ENCODE assay signal across 8 mouse cellular contexts in the genomic region with DNA sequence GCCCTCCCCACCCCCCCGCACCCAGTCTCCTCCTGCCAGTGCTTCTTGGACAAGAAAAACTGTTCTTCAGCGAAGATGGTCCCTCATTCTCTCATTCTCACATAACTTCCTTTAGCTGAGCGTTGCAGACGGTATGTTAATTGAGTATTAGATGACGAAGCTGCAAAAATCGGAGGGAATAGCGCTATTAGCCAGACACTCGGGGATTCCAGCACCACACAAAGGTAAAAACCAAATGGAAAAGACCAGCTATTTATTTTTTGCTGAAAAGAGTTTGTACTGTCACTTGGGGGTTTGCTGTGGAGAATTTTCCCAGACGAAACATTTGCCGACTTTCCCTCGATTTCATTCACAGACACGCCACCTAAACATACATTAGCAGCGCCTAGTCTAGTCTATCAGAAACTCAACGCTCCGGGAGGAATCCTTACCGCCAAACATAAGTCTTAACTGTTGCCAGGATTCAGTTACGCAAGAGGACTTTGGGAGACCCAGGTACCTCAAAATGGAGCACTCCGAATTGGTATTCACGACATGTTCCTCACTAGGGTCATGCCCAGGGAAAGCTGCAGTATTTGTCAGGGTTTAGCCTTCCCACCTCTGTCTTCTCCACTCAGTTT.
DNase-seq lines count a peak whose midpoint lies in the region; ATAC-seq and TF ChIP-seq lines count a peak whose summit lies in the region.

No protein-coding gene starts in this region.

- TF ChIP-seq POLR2A in brain, embryonic 14.5 days (IDR thresholded peaks at IDR 0.05; ENCODE audit: borderline replicate concordance, extremely low read depth, insufficient read depth, insufficient read length, poor library complexity, severe bottlenecking) = no peak

- 45% methylated on average over 19 of the region's 19 CpGs for WGBS in hindbrain, embryonic 10.5 days
- 52% methylated on average over 19 of the region's 19 CpGs for WGBS in liver, postnatal 0 days (ENCODE audit: insufficient replicate concordance)

- intact Hi-C loops in gastrocnemius, adult 2 months (cut with DNase I) = no loop called here

- ATAC-seq in liver, postnatal 0 days = no peak

- TF ChIP-seq EP300 in liver, postnatal 0 days (IDR thresholded peaks at IDR 0.05; ENCODE audit: low read depth) = no peak

- H3K27me3 ChIP-seq in hindbrain, embryonic 10.5 days (ENCODE audit: insufficient read depth, poor library complexity, severe bottlenecking) = no peaks in the 10 kb centered on the region; the same call in 1 of the 2 replicates
- no peaks in the 10 kb centered on the region for H3K27me3 ChIP-seq in liver, postnatal 0 days (ENCODE audit: insufficient read depth, low read length)

- no peak for TF ChIP-seq CTCF in gastrocnemius, adult 2 months (IDR thresholded peaks at IDR 0.05)
- TF ChIP-seq CTCF in brain, embryonic 14.5 days (IDR thresholded peaks at IDR 0.05; ENCODE audit: borderline replicate concordance, extremely low read depth, insufficient read depth, insufficient read length) = no peak
- no peak for TF ChIP-seq CTCF in liver, postnatal 0 days (IDR thresholded peaks at IDR 0.05; ENCODE audit: low read depth)

- H3K9ac ChIP-seq in liver, postnatal 0 days (replicated peaks) = no peak overlapping the region

- no peak for DNase-seq in gastrocnemius, adult 2 months
- DNase-seq in gastrocnemius, adult 8-10 months (ENCODE audit: low spot score in 2 of 2) = no peak
- peak; percentile 59 for DNase-seq in brain, embryonic 14.5 days (ENCODE audit: low read depth)
- DNase-seq in hindbrain, embryonic 10.5 days (ENCODE audit: low spot score) = no peak
- no peak for DNase-seq in liver, postnatal 0 days
- DNase-seq in ovary, postnatal 10 days (ENCODE audit: low spot score) = no peak
- DNase-seq in cerebellum, postnatal 4 days (ENCODE audit: low spot score in 2 of 2) = no peak
- DNase-seq in cerebellum, postnatal 36 days = no peak

- H3K36me3 ChIP-seq in hindbrain, embryonic 10.5 days = no peaks in the 10 kb centered on the region
- no peaks in the 10 kb centered on the region for H3K36me3 ChIP-seq in liver, postnatal 0 days (replicated peaks; ENCODE audit: insufficient read depth, low read length)

- peak overlapping the region; percentile 62 for H3K4me2 ChIP-seq in liver, postnatal 0 days (ENCODE audit: low read depth, low read length)

- no peaks in the 10 kb centered on the region for H3K9me3 ChIP-seq in hindbrain, embryonic 10.5 days
- no peaks in the 10 kb centered on the region for H3K9me3 ChIP-seq in liver, postnatal 0 days (ENCODE audit: low read length)

- peaks cover 31% of the 10 kb centered on the region for H3K4me1 ChIP-seq in hindbrain, embryonic 10.5 days (replicated peaks)
- peaks cover 10% of the 10 kb centered on the region for H3K4me1 ChIP-seq in liver, postnatal 0 days (ENCODE audit: insufficient read depth)

- peak overlapping the region; percentile 63 for H3K4me3 ChIP-seq in gastrocnemius, adult 2 months
- H3K4me3 ChIP-seq in hindbrain, embryonic 10.5 days = peak overlapping the region; percentile 48
- H3K4me3 ChIP-seq in liver, postnatal 0 days (ENCODE audit: low read depth, low read length) = no peak overlapping the region

- peak overlapping the region; percentile 51 for H3K27ac ChIP-seq in gastrocnemius, adult 2 months
- peak overlapping the region; percentile 86 for H3K27ac ChIP-seq in hindbrain, embryonic 10.5 days
- H3K27ac ChIP-seq in liver, postnatal 0 days (ENCODE audit: low read depth) = no peak overlapping the region
